Mouse (Mus musculus) adrenal gland, postnatal 14 days (tissue): ENCODE measurements around the gene Rack1. TPM values are rescaled to one million over a fixed set of nuclear protein-coding genes. Genes with fewer than 3 reads are reported as not detected.
A peak's percentile ranks its signal among the peaks of the same experiment; 100 is the strongest.
"Not testable (repeated sequence)": the region's sequence is repeated elsewhere in the genome, so short reads cannot be mapped to it uniquely, and the experiment has no call there.

Experiments used
- DNase-seq: peaks from one replicate; pipeline ENCODE4 v3.0.0; 2021; ENCODE audit warnings: mixed read lengths
- total RNA-seq: library from RNA; stranded (reverse); gene quantifications from 2 replicates; pipeline ENCODE4 v1.2.3, GENCODE M21; 2021

Rack1 gene
- total RNA-seq, 1 experiment from 2014 or later: 735 TPM

GRCm38 (mm10) chr11:48818346-48818745, 18.2 kb downstream of the Rack1 start:
- DNase-seq: peak; percentile 84

GRCm38 (mm10) chr11:48819614-48820307, 19.6 kb downstream of the Rack1 start:
- no peak for DNase-seq

- no peak for DNase-seq
Measured at GRCm38 (mm10) chr11:48820308-48820674, 20.2 kb downstream of the Rack1 start.

GRCm38 (mm10) chr11:48821299-48821698, 21.2 kb downstream of the Rack1 start:
- DNase-seq: not testable (repeated sequence)

- no peak for DNase-seq
Measured at GRCm38 (mm10) chr11:48822768-48823512, 22.8 kb downstream of the Rack1 start.

- DNase-seq: peak; percentile 68
Measured at GRCm38 (mm10) chr11:48823536-48823972, 23.4 kb downstream of the Rack1 start.

- DNase-seq: no peak
Measured at GRCm38 (mm10) chr11:48824311-48824830, 24.2 kb downstream of the Rack1 start.

GRCm38 (mm10) chr11:48825979-48826751, 26.0 kb downstream of the Rack1 start, which contains the start of the genes Trim7 and Gm12184:
Gene Trim7 (plus strand): TSS chr11:48826140.
Gene Gm12184 (minus strand): TSS chr11:48826655.
- not testable (repeated sequence) for DNase-seq

- DNase-seq: no peak
Measured at GRCm38 (mm10) chr11:48826752-48827096, 26.6 kb downstream of the Rack1 start.

- no peak for DNase-seq
Measured at GRCm38 (mm10) chr11:48827926-48828325, 27.8 kb downstream of the Rack1 start.

- no peak for DNase-seq
Measured at GRCm38 (mm10) chr11:48830279-48830678, 30.1 kb downstream of the Rack1 start.

GRCm38 (mm10) chr11:48831273-48831672, 31.1 kb downstream of the Rack1 start:
- DNase-seq: no peak

GRCm38 (mm10) chr11:48833078-48833730, 33.1 kb downstream of the Rack1 start:
- no peak for DNase-seq

- DNase-seq: peak; percentile 94
Measured at GRCm38 (mm10) chr11:48833731-48834639, 33.9 kb downstream of the Rack1 start.

GRCm38 (mm10) chr11:48835923-48836322, 35.8 kb downstream of the Rack1 start:
- no peak for DNase-seq

GRCm38 (mm10) chr11:48836990-48837309, 36.8 kb downstream of the Rack1 start:
- DNase-seq: no peak

GRCm38 (mm10) chr11:48837310-48838180, 37.4 kb downstream of the Rack1 start:
- peak; percentile 83 for DNase-seq

GRCm38 (mm10) chr11:48838181-48838797, 38.2 kb downstream of the Rack1 start:
- DNase-seq: peak; percentile 42

GRCm38 (mm10) chr11:48838879-48839680, 38.9 kb downstream of the Rack1 start:
- DNase-seq: no peak
